Mouse (Mus musculus): Measurements from ENCODE around the gene Tdp2.

The Tdp2 gene

DNA sequence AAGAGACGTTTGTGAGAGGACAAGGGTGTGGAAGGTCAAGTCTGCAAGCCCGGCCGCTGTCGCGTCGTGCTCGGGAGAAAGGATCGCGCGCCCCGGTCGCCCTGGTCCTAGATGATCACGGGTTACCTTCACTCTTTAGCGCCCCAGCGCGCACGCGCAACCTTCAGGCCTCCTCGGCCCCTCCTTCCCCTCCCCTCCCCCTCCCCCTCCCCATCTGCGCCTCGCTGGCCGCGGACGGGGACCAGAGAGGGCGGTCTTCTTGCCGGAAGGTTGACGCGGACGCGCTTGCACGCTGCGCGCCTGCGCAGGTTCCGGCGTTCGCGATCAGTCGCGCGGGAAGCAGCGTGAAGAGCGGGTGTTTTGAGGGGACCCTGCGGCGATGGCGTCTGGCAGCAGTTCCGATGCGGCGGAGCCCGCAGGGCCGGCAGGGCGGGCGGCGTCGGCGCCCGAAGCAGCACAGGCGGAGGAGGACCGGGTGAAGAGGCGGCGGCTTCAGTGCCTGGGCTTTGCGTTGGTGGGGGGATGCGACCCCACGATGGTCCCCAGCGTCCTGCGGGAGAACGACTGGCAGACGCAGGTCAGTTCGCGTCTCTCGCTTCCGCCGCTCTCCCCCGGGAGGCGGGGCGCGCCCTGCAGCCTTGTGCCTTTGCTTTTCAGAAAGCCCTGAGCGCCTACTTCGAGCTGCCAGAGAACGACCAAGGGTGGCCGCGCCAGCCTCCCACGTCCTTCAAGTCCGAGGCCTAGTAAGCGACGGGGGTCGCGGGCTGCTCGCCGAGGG is at the start of gene Tdp2, which contains the start of gene Acot13:
TSS of gene Tdp2 (plus strand) at position 327 of the 778 bp plus-strand sequence.
TSS of gene Acot13 (minus strand) at position 188 of the 778 bp plus-strand sequence.
- peak; percentile 92 for DNase-seq (ENCODE audit: low spot score)

DNA sequence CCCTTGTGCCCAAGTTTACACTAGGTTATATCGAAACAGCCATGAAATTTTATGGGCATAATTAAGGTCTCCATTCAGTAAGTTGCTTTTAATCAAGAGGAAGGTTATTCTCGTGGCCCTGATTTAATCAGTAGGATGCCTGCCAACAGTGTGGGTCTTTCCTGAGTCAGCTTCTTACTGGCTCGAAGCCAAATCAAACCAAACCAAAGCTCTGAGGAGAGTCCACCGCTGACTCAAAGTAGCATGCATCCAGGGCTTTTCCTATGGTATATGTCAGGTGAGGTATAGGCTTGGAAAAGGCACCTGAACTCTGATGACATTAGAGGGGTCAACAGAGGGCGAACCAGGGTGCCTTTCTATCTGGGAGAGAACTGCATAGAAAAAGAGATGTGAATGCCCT is 49.6 kb upstream of the Tdp2 start:
- peak; percentile 68 for DNase-seq (ENCODE audit: low spot score)

DNA sequence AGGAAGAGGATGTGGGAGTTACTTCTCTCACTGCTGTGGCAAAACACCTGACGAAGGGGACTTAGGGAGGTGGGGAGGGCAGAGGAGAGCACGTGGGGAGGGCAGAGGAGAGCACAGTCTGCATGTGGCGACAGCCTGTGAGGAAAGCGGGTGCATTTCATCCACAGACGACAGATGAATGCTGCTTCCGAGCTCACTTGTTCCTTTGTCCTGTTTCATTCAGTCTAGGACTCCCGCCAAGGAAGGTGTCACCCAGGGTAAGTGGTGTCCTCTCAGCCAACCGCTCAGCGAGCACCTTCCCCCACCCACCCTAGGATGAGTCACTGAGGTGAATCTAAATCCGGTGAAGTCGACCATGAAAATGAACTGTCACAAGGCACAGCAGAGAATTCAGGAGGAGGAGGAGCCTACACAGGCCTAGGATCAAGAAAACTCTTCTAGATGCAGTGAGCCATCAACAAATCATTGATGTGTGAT is 45.4 kb upstream of the Tdp2 start:
- DNase-seq (ENCODE audit: low spot score) = no peak

DNA sequence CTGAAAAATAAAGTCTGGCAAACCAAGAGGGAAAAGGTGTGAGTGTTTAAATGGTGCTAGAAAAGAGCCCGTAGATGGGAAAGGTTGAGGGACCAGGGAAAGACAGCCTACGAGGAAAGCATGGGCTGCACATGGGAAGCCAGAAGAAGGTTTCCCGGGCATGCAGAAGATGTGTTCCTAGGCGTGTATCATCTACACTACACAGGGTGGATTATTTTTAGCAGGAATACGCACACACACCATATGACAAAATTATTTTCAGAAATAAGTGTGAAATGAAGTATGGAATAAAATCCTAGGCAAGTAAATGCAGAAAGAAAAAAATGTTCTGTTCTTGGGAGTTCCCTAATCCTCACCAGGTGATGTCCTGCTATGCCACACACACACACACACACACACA is 44.0 kb upstream of the Tdp2 start:
- no peak for DNase-seq (ENCODE audit: low spot score)

DNA sequence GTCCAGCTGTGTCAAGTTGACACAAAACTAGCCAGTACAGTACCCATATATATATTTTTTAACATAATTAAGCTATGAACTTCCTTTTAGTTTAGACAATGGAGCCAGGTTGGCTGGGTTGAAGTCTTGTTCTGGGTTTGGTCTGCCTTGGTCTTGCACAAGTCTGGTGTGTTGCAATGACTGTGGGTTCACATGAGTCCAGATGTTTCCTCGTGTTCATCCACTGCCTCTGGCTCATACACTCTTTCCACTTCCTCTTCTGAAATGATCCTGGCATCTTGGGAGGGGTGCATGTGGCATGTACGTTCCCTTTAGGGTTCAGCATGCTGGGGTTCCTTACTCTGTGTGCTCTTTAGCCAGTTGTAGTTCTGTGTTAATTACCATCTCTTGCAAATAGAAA is 40.1 kb upstream of the Tdp2 start:
- DNase-seq (ENCODE audit: low spot score) = no peak

DNA sequence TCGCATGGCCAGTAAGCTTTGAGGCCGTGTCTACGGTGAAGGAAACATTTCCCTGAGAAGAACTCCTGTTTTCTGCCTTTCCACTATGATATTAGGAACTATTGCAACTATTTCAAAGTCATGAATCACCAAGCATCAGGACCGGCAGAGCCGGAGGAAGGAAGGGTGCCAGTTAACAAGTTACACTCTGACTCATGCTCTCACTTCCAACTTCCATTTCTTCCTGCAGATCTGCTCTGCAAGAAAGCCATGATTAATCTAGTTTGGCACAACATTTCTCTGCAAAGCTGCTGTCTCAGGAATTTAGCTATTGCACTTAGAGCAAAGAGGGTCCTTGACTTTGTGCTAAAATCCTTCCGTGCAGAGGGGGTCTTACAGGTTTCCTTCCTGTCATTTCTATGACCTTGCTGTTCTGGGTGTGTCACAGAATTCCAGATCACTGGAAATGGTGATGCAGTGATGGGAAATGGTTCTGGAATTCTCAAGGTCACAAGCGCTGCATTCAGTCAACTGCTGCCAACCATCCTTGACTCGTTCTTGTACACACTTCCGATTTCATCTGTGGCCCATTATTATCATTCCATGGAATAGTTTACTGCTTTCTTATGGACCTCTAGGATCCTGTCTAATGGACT is 39.0 kb upstream of the Tdp2 start:
- DNase-seq (ENCODE audit: low spot score) = no peak

DNA sequence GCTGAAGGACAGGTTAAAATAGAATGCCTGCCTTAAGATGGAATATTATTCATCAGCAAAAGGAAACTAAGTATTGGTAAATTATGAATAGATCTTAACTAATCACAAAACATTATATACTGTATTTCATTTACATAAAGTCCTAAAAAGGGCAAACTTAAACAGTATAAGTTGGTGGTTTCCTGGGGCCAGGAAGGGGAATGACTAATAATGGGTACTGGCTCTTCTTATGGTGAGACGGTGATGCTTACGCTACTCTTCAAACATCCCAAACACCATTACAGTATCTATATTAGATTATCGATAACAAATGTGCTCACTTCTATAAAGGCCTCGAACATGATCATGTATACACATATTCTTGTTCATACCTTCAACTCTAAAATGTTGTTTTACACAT is 32.8 kb upstream of the Tdp2 start:
- DNase-seq (ENCODE audit: low spot score) = no peak

DNA sequence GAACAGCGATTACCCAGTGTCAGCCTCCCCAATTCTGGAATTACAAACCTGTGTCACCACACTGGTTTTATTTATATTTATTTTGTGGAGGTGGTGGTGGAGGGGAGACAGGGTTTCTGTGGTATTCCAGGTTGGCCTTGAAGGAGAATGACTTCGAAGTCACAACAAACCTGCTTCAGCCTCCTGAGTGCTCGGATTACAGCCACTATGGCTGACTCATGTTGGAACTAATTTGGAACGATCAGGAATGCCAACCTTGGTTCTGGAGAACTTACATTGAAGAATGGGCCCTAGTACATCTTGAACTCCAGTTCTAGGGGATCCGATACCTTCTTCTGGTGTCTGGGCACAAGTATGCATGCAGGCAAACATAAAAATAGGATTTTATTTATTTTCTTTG is 32.1 kb upstream of the Tdp2 start:
- no peak for DNase-seq (ENCODE audit: low spot score)

DNA sequence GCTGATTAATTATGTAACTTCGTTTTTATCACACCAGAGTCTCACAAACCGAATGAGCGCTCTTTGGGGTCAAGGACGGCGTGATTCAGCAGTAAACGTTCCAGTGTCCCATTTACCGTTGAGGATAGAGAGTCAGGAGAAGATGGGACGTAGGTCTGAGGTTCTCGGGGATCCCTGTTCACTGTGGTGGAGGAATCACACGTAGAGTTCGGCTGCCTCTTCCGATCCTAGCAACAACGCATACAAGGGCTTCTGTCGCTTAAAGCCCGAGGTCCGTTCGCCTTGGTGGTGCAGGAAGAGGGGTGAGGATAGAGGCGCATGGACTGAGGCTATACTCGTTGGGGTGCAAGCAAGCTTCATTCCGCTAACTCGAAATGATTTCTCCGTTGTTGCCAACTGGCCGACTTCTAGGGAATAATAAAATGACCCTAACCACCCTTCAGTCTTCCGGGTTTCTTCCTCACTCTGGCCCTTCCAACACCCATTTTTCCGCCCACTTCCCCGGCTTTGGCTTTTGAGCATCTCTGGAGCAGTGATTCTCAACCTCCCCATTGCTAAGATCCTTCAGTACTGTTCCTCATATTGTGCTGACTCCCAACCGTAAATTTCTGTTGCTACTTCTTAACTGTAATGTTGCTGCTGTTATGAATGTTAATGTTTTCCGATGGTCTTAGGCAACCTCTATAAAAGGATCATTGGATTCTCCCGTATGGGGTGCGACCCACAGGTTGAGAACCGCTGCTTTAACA is 31.4 kb upstream of the Tdp2 start:
- DNase-seq (ENCODE audit: low spot score) = peak; percentile 51

DNA sequence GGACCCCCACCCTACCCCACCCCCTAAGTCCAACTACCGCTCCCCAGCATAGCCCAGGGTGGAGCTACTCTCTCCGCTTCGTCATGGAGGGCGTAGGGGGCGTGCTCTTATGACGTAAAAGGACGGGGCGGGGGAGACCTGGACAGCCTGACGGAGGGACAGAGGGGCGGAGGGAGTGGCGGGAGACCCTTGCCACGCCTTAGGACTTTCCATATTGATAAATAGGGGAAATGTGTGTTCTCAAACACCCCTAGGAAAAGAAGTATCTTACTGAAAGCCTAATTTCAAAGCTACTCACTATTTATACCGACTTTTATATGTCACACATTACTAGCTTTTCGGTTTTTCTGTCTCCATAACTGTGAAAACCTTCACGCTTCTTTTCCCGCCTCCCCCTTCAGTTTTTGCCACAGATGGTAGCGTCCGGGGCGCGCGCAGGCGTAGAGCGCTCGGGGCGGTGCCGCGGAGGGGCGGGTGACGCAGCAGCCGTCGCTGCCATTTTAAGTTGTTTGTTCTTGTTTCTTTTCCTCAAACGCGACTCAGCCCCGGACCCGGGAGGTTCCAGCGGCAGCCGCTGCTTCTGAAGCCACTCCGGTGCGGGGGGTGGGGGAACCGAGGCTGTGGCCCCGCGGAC is 30.7 kb upstream of the Tdp2 start:
- DNase-seq (ENCODE audit: low spot score) = peak; percentile 97

DNA sequence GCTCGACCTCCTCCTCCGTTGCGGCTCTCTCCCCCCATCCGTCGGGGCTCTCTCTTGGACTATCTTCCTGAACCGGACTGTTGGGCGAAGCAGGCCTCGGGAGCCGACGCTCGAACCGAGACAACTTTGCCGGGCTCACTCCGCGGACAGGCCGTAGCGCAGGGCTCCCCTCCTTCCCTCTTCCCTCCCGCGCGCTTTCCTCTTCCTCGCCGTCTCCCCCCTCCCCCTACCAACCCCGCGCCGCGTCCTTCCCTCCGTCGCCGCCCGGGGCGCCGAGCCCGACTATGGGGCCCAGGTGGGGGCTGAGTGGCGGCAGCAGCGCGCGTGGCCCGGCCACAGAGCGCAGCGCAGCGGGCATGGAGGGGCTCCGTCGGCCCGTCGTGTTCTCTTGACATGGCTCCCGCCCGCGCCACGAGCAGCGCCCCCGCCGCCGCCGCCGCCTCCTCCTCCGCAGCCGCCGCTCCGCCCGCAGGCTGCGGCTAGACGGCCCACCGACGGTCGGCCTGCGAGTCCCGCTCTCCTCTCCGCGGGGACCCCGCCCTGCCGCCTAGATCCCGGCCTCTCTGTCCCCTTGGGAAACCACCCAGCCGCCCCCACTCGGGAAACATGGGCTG is 30.1 kb upstream of the Tdp2 start, which contains the start of gene BC005537:
TSS of gene BC005537 (plus strand) at position 350 of the 614 bp plus-strand sequence.
- no peak for DNase-seq (ENCODE audit: low spot score)

DNA sequence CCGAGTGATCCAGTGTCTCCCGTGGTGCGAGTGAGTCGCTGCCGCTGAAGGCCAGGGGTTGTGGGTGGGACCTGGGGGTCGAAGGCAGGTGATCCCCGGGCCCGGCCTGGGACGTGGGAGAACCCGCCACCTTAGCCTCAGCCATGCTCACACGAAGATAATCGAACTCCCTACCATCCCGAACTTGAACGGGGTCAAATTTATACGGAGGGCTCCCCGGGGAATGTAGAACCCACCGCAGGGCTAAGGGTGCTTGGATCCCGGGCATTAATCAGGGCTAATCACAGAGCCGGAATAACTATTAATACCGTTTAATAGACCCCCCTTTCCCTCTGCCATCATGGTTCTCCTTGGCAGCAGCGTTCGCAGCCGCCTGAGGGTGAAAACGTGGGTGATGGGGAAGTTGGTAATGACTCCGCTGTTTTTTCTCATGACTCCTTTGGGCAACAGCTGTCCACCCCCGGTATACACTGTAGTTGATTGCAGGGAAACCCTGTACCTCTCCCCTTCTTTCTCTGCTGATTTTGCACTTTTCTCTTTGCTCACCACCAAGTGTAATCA is 29.3 kb upstream of the Tdp2 start:
- DNase-seq (ENCODE audit: low spot score) = no peak

DNA sequence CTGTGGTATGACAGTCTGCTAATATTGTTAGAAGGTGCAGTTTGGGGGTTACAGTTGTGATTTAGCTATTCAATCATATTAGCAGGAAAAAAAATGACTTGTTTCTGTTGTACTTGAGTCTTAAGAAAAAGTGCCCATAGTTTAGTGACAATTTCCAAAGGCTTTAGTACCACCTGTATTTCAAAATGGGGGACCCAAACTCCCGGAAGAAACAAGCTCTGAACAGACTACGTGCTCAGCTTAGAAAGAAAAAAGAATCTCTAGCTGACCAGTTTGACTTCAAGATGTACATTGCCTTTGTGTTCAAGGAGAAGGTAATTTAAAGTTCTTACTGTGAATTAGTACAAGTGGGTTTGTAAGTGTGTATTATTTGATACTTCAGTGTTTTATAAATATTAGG is 28.3 kb upstream of the Tdp2 start:
- DNase-seq (ENCODE audit: low spot score) = no peak

DNA sequence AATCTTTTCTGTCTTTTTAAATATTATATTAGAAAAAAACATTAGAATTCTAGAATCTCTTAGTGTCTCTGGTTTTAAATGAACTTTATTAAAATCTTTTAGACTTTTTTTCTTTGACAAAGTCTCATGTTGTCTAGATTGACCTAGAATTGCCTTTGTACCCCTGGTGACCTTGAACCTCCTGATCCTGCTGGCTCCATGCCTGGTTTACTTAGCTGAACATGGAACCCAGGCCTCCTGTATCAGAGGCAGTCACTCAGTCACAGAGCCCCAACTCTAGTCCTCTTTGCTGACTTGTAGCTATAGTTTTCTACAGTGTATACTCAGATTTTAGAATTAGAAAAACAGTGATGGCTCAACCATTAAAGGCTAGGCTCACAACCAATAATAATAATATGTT is 25.4 kb upstream of the Tdp2 start:
- no peak for DNase-seq (ENCODE audit: low spot score)

DNA sequence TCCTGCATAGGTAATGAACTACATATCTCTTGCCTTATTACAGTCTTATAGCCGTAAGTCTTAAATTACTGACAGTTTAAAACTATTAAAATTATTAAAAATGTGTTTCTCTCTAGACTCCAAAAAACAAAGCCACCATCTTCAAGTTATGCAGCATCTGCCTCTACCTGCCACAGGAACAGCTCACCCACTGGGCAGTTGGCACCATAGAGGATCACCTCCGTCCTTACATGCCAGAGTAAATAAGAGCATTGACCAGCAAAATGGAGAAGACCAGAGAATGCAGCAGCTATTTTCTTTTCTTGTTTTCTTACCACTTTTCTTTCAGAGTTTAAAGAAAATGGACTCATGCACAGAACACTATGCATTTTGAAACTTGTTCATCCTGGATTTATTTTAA is 19.0 kb upstream of the Tdp2 start:
- no peak for DNase-seq (ENCODE audit: low spot score)

DNA sequence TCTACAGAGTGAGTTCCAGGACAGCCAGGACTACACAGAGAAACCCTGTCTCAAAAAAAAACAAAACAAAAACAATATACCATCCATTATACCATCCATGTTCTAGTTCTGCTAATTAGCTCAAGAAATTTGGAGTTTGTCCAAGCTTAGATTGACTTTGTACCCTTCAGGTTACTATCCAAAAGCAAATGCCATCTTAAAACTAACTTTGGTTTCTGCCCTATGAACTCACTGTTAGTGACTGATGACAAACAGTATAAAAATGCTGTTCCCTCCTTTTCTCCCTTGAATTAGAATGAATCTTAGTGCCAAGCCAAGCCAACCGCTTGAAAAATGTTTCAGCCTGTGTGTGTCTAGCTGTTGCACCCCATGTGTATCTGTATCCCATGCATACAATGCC is 16.9 kb upstream of the Tdp2 start:
- no peak for DNase-seq (ENCODE audit: low spot score)

DNA sequence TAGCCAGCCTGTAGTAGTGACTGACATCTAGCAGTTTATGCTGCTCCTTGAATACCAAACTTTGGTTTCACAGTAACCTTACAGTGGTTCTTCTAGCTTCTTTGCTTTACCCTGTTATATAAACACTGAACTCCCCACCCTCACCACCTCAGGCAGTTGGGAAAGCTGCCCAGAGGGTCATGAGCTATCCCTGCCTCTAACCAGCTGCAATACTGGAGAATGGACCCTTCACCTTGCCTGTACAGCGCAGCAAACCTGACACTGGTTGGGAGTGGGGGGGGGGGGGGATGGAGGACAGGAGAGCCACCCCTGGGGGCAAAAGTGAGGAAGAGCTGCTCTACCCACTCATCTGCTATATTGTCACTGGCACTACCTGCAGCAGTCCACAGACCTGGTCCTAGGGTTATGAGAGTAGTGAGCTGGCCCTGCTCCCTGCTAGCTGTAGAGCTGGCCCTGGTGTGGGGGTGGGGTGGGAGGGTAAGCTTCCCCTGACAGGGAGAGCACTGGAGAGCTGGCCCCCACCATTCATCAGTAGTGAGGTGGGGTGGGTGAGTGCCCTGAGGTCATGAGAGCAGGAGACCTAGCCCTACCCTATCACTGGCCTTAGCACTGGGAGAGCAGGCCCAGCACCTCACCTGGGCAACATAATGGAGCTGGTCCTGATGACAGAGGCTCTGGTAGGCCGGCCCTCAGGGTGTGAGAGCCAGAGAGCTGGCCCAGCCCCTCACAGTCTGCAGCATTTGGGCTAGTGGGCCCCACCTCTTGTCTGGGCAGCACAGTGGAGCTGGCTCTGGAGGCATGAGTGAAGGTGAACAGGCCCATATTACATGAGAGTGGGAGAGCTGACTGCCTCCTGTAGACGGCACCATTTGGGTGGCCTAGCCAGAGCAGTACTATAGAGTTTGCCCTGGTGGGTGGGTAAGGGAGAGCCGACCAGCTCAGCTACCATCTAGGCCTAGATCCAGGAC is 15.1 kb upstream of the Tdp2 start:
- DNase-seq (ENCODE audit: low spot score) = no peak

DNA sequence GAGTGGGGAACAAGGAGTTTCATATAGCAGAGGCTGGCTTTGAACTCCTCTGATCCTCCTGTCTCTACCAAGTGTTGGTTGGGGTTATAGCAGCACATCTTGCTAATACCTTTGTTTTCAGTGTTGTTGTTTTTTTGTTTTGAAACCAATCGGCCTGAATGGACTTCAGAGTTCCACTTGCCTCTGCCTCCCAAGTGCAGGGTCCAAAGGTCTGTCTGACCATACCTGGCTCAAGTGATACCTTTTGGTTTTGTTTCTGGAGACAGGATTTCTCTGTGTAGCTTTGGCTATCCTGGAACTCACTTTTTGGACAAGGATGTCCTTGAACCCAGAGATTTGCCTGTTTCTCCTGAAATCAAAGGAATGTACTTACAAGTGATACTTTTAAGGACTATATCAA is 11.5 kb upstream of the Tdp2 start:
- no peak for DNase-seq (ENCODE audit: low spot score)

DNA sequence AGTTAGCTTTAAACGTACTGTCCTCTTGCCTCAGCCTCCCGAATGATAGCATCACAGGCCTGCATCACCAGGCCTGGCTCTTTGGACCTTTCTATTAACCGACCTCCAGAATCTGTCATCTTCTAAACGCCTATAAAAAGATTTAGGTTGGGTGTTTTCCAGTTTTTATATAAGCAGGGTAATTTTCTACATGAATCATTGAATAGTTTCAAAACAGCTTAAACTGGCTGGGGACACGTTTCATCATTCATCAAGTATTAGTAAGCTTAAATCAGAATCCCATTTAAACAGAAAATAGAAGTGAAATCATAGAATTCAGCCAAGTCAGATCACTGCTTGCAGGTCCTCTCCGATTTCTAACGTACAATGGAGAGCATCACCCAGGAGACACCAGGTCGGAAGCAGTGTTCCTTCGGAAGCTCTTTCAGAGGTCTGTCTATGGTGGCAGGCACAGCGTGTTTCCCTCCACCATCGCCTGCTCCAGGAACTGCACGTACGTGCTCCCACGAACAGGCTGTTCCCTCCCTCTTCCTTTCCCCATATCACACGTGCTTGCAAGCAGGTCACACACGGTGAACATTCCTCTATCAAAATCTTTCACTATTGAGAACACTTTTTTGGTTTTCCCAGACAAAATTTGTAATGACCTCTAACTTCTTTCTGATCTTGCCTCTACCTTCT is 8.7 kb upstream of the Tdp2 start:
- DNase-seq (ENCODE audit: low spot score) = no peak

DNA sequence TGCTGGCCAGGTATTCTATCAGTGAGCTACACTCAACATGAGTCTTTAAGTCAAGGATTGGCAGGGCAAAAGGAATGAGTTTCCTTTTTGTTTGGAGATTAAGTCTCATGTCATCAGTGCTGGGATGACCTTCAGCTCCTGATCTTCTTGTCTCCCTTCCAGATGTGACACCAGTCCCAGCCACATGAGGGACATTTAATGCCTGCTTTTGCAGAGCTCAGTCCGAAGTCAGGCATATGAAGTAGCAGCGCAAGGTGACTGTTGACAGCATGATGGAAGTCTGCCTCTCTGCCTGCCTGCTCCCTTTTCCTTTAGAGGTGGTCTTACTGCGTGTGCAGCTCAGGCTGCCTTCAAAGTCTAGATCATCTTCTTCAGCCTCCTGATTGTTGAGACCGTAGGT is 6.8 kb upstream of the Tdp2 start:
- no peak for DNase-seq (ENCODE audit: low spot score)

Measured in ovary, adult 18-20 months (tissue).